In genomic region chr13:55404853-55405782, GRCm38 (mm10) we compare ENCODE assay signal across 1 mouse cellular context.
TF ChIP-seq lines count a peak whose summit lies in the region.

No protein-coding gene starts in this region.

TF ChIP-seq in CH12.LX, 34 proteins besides CTCF, POLR2A, EP300 and RAD21 (continued from another document):
- no peak for TF ChIP-seq USF1 (IDR thresholded peaks at IDR 0.05; ENCODE audit: low read depth, low read length)
- TF ChIP-seq HCFC1 (IDR thresholded peaks at IDR 0.05; ENCODE audit: low read depth, low read length): peak; percentile 21; the same call in 1 of the 2 replicates
- peak; percentile 65; the same call in 1 of the 2 replicates for TF ChIP-seq MXI1 (IDR thresholded peaks at IDR 0.05; ENCODE audit: low read depth, low read length)
- TF ChIP-seq PAX5 (IDR thresholded peaks at IDR 0.05; ENCODE audit: low read length): no peak
- TF ChIP-seq MEF2A (IDR thresholded peaks at IDR 0.05; ENCODE audit: borderline replicate concordance, low read depth, low read length): peak; percentile 10; the same call in 1 of the 2 replicates
- no peak for TF ChIP-seq MAFK (IDR thresholded peaks at IDR 0.05; ENCODE audit: insufficient replicate concordance, low read length)
- TF ChIP-seq JUN (IDR thresholded peaks at IDR 0.05; ENCODE audit: insufficient read depth, low read depth, low read length): no peak
- TF ChIP-seq SIN3A (IDR thresholded peaks at IDR 0.05; ENCODE audit: low read length): 0 out of 2 replicates have a peak, but pooled peaks have one; percentile 52
- peak; percentile 25; the same call in 1 of the 2 replicates for TF ChIP-seq NRF1 (IDR thresholded peaks at IDR 0.05; ENCODE audit: low read depth, low read length)
- TF ChIP-seq ZKSCAN1 (IDR thresholded peaks at IDR 0.05; ENCODE audit: borderline replicate concordance, low read depth, low read length): no peak
- TF ChIP-seq SMC3 (IDR thresholded peaks at IDR 0.05; ENCODE audit: low read depth, low read length): peak; percentile 91
- TF ChIP-seq ZMIZ1 (IDR thresholded peaks at IDR 0.05; ENCODE audit: low read depth, low read length): no peak
